7 mouse cellular contexts compared by ENCODE assay signal in the genomic region with DNA sequence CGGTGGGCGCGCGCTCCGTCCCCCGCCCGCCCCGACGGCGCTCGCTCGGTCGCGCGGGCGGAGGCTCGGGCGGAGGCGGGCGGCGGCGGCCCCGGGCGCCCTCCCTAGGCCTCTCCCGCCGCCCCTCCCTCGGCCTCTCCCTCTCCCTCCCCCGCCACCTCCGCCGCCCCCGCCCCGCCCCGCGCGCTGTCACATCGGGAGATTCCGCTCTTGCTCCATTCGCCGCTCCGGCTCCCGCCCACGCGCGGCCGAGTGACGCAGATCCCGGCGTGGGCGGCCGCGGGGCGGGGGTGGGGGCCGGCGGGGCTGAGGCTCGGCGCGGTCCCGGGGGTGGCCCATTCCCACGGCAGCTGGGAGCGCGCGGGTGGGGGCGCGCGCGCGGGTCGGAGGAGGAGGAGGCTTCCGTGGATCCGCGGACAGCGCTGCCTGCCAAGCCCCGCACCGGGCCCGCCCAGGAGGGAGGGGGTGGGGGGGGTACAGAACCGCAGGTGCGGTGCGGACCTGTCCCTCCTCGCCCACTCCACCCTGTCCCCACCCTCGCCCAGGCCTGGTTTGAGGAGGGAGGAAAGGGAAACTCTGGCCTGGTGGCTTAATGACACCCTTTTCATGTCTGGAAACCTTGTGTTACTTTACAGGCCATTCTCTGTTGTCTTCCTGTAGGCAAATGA. TPM values are rescaled to one million over a fixed set of nuclear protein-coding genes. Genes with fewer than 3 reads are reported as not detected.
A peak's percentile ranks its signal among the peaks of the same experiment; 100 is the strongest.
DNase-seq lines count a peak whose midpoint lies in the region; ATAC-seq lines count a peak whose summit lies in the region.

Gene Nab1 (minus strand): TSS at position 366 of the 668 bp plus-strand sequence.

- H3K4me3 ChIP-seq in intestine, embryonic 15.5 days (replicated peaks) = peak within 1 kb of the TSS; percentile 82
- peak within 1 kb of the TSS; percentile 81 for H3K4me3 ChIP-seq in midbrain, embryonic 11.5 days (ENCODE audit: low read depth, low read length)

- 0% methylated on average over 27 of the region's 80 CpGs for WGBS in intestine, embryonic 15.5 days
- under 1% methylated on average over 50 of the region's 80 CpGs for WGBS in midbrain, embryonic 11.5 days

- H3K27me3 ChIP-seq in intestine, embryonic 15.5 days (replicated peaks) = no peaks in the 10 kb centered on the region
- peaks cover 5% of the 10 kb centered on the region for H3K27me3 ChIP-seq in midbrain, embryonic 11.5 days (ENCODE audit: control insufficient read depth, insufficient read depth, low read length)

- intact Hi-C loops in gastrocnemius, postnatal 36 days (cut with DNase I) = loop anchor here (2.0 kb wide), 1 partner anchor 130 kb away; the partner anchor contains the start of gene Nemp2
- intact Hi-C loops in left cerebral cortex, postnatal 4 days (cut with DNase I) = loop anchor here (2.0 kb wide), 1 partner anchor 130 kb away; the partner anchor contains the start of gene Nemp2

- peak; percentile 97 for ATAC-seq in intestine, embryonic 15.5 days
- ATAC-seq in midbrain, embryonic 11.5 days (ENCODE audit: low FRiP score) = peak; percentile 90

- no peaks in the 10 kb centered on the region for H3K9me3 ChIP-seq in intestine, embryonic 15.5 days
- H3K9me3 ChIP-seq in midbrain, embryonic 11.5 days (ENCODE audit: control insufficient read depth, low read length) = no peaks in the 10 kb centered on the region

- H3K4me1 ChIP-seq in intestine, embryonic 15.5 days (replicated peaks) = 0 out of 2 replicates have a peak, but pooled peaks cover 2% of the 10 kb centered on the region
- H3K4me1 ChIP-seq in midbrain, embryonic 11.5 days (ENCODE audit: control insufficient read depth, insufficient read depth, low read length) = no peaks in the 10 kb centered on the region

- peak; percentile 76 to 81 for DNase-seq in adrenal gland, adult 18-20 months (ENCODE audit: low spot score in 2 of 2)
- DNase-seq in embryo, embryonic 10 days (ENCODE audit: low spot score) = peak; percentile 25
- peak; percentile 50 to 67 for DNase-seq in gastrocnemius, postnatal 36 days
- DNase-seq in left cerebral cortex, postnatal 4 days = peak; percentile 72
- peak; percentile 93 for DNase-seq in midbrain, embryonic 11.5 days (ENCODE audit: low spot score, missing footprints)
- peak; percentile 81 for DNase-seq in right cerebral cortex, postnatal 4 days

- H3K9ac ChIP-seq in intestine, embryonic 15.5 days = peak within 1 kb of the TSS; percentile 86
- peak within 1 kb of the TSS; percentile 76 for H3K9ac ChIP-seq in midbrain, embryonic 11.5 days (ENCODE audit: low read length)

- H3K36me3 ChIP-seq in intestine, embryonic 15.5 days = no peaks in the 10 kb centered on the region
- no peaks in the 10 kb centered on the region for H3K36me3 ChIP-seq in midbrain, embryonic 11.5 days (ENCODE audit: control insufficient read depth, insufficient read depth, low read length)

- peak within 1 kb of the TSS; percentile 73 for H3K4me2 ChIP-seq in intestine, embryonic 15.5 days (replicated peaks)
- peak within 1 kb of the TSS; percentile 83 for H3K4me2 ChIP-seq in midbrain, embryonic 11.5 days

- peak within 1 kb of the TSS; percentile 84 for H3K27ac ChIP-seq in intestine, embryonic 15.5 days
- no peak within 1 kb of the TSS for H3K27ac ChIP-seq in midbrain, embryonic 11.5 days (ENCODE audit: low read depth, low read length)

RNA-seq across cellular contexts. Expression of gene Nab1, which starts in this region (rescaled TPM):
- total RNA-seq in adrenal gland, adult 18-20 months (2021) = 10 to 100 TPM; 53.1 to 54.0 TPM
- 10 to 100 TPM in 1 of 2 experiments, 1 to 10 TPM in 1; 9.3 to 11.7 TPM for total RNA-seq in gastrocnemius, postnatal 36 days (2021)
- polyA plus RNA-seq in intestine, embryonic 15.5 days (2015; fragmentation: Nextera tagmentation; extraction: Ambion mirVana) = 14.6 and 16.3 TPM in 2 replicates
- total RNA-seq in left cerebral cortex, postnatal 4 days (2021) = 10 to 100 TPM; 33.9 to 35.4 TPM
- 5.5 and 5.9 TPM in 2 replicates for polyA plus RNA-seq in midbrain, embryonic 11.5 days (2014; fragmentation: Nextera tagmentation; extraction: Ambion mirVana)

Comparison
In these comparisons a context has a peak if more than half of its experiments do, and no peak if none do; other contexts are left out.
1. DNase-seq: peak in every context shown above with its lines; median percentile 93 in midbrain, embryonic 11.5 days; 81 in right cerebral cortex, postnatal 4 days; 78 in adrenal gland, adult 18-20 months; 72 in left cerebral cortex, postnatal 4 days; 58 in gastrocnemius, postnatal 36 days; 25 in embryo, embryonic 10 days.